Mouse (Mus musculus): ENCODE measurements around the gene Fam187b. TPM values are rescaled to one million over a fixed set of nuclear protein-coding genes. Genes with fewer than 3 reads are reported as not detected.

Gene Fam187b
- 177 TPM for polyA plus RNA-seq (2014; fragmentation: Illumina TruSeq; extraction: RNeasy Lipid Tissue Mini Kit (QIAGEN cat#74804); ENCODE audit: low read depth, low replicate concordance)

GRCm38 (mm10) chr7:30973501-30974289 lies at the start of gene Fam187b:
Gene Fam187b (plus strand): TSS chr7:30973790.

GRCm38 (mm10) chr7:30924581-30924980 lies 49.0 kb upstream of the Fam187b start, which contains the start of gene Hamp2:
Gene Hamp2 (minus strand): TSS chr7:30924681.

GRCm38 (mm10) chr7:30943909-30944635 lies 29.5 kb upstream of the Fam187b start, which contains the start of gene Hamp:
Gene Hamp (minus strand): TSS chr7:30944032.

GRCm38 (mm10) chr7:30956756-30957366 lies 16.7 kb upstream of the Fam187b start, which contains the start of gene Usf2:
Gene Usf2 (minus strand): TSS chr7:30956803.

GRCm38 (mm10) chr7:30973251-30973500 lies 414 bp upstream of the Fam187b start, which contains the start of gene Lsr:
Gene Lsr (minus strand): TSS chr7:30973464.

Other genes with a start within 250 kb of the Fam187b start
- 14.5 TPM for gene Tmem147, start 244.2 kb upstream of the Fam187b start, polyA plus RNA-seq (2014; fragmentation: Illumina TruSeq; extraction: RNeasy Lipid Tissue Mini Kit (QIAGEN cat#74804); ENCODE audit: low read depth, low replicate concordance)
- 629 TPM for gene Gapdhs, start 230.1 kb upstream of the Fam187b start, polyA plus RNA-seq (2014; fragmentation: Illumina TruSeq; extraction: RNeasy Lipid Tissue Mini Kit (QIAGEN cat#74804); ENCODE audit: low read depth, low replicate concordance)
- 0.59 TPM for gene Sbsn, start 222.3 kb upstream of the Fam187b start, polyA plus RNA-seq (2014; fragmentation: Illumina TruSeq; extraction: RNeasy Lipid Tissue Mini Kit (QIAGEN cat#74804); ENCODE audit: low read depth, low replicate concordance)
- gene Dmkn, start 210.0 kb upstream of the Fam187b start, polyA plus RNA-seq (2014; fragmentation: Illumina TruSeq; extraction: RNeasy Lipid Tissue Mini Kit (QIAGEN cat#74804); ENCODE audit: low read depth, low replicate concordance), result 5.9 TPM
- gene Krtdap, start 185.9 kb upstream of the Fam187b start, polyA plus RNA-seq (2014; fragmentation: Illumina TruSeq; extraction: RNeasy Lipid Tissue Mini Kit (QIAGEN cat#74804); ENCODE audit: low read depth, low replicate concordance), result not detected
- gene Ffar2, start 150.0 kb upstream of the Fam187b start, polyA plus RNA-seq (2014; fragmentation: Illumina TruSeq; extraction: RNeasy Lipid Tissue Mini Kit (QIAGEN cat#74804); ENCODE audit: low read depth, low replicate concordance), result not detected
- not detected for gene Ffar3, start 117.6 kb upstream of the Fam187b start, polyA plus RNA-seq (2014; fragmentation: Illumina TruSeq; extraction: RNeasy Lipid Tissue Mini Kit (QIAGEN cat#74804); ENCODE audit: low read depth, low replicate concordance)
- 0.17 TPM for gene Ffar1, start 112.2 kb upstream of the Fam187b start, polyA plus RNA-seq (2014; fragmentation: Illumina TruSeq; extraction: RNeasy Lipid Tissue Mini Kit (QIAGEN cat#74804); ENCODE audit: low read depth, low replicate concordance)
- gene Cd22, start 93.4 kb upstream of the Fam187b start, polyA plus RNA-seq (2014; fragmentation: Illumina TruSeq; extraction: RNeasy Lipid Tissue Mini Kit (QIAGEN cat#74804); ENCODE audit: low read depth, low replicate concordance), result not detected
- gene Mag, start 58.9 kb upstream of the Fam187b start, polyA plus RNA-seq (2014; fragmentation: Illumina TruSeq; extraction: RNeasy Lipid Tissue Mini Kit (QIAGEN cat#74804); ENCODE audit: low read depth, low replicate concordance), result 0.95 TPM
- not detected for gene Hamp2, start 49.1 kb upstream of the Fam187b start, polyA plus RNA-seq (2014; fragmentation: Illumina TruSeq; extraction: RNeasy Lipid Tissue Mini Kit (QIAGEN cat#74804); ENCODE audit: low read depth, low replicate concordance)
- not detected for gene Hamp, start 29.8 kb upstream of the Fam187b start, polyA plus RNA-seq (2014; fragmentation: Illumina TruSeq; extraction: RNeasy Lipid Tissue Mini Kit (QIAGEN cat#74804); ENCODE audit: low read depth, low replicate concordance)
- gene Usf2, start 17.0 kb upstream of the Fam187b start, polyA plus RNA-seq (2014; fragmentation: Illumina TruSeq; extraction: RNeasy Lipid Tissue Mini Kit (QIAGEN cat#74804); ENCODE audit: low read depth, low replicate concordance), result 16.6 TPM
- 0.92 TPM for gene Lsr, start 326 bp upstream of the Fam187b start, polyA plus RNA-seq (2014; fragmentation: Illumina TruSeq; extraction: RNeasy Lipid Tissue Mini Kit (QIAGEN cat#74804); ENCODE audit: low read depth, low replicate concordance)
- 1.5 TPM for gene Fxyd5, start 68.7 kb downstream of the Fam187b start, polyA plus RNA-seq (2014; fragmentation: Illumina TruSeq; extraction: RNeasy Lipid Tissue Mini Kit (QIAGEN cat#74804); ENCODE audit: low read depth, low replicate concordance)
- gene Fxyd7, start 77.7 kb downstream of the Fam187b start, polyA plus RNA-seq (2014; fragmentation: Illumina TruSeq; extraction: RNeasy Lipid Tissue Mini Kit (QIAGEN cat#74804); ENCODE audit: low read depth, low replicate concordance), result not detected
- 4.5 TPM for gene Fxyd1, start 83.4 kb downstream of the Fam187b start, polyA plus RNA-seq (2014; fragmentation: Illumina TruSeq; extraction: RNeasy Lipid Tissue Mini Kit (QIAGEN cat#74804); ENCODE audit: low read depth, low replicate concordance)
- 0.70 TPM for gene Lgi4, start 85.6 kb downstream of the Fam187b start, polyA plus RNA-seq (2014; fragmentation: Illumina TruSeq; extraction: RNeasy Lipid Tissue Mini Kit (QIAGEN cat#74804); ENCODE audit: low read depth, low replicate concordance)
- not detected for gene Fxyd3, start 102.9 kb downstream of the Fam187b start, polyA plus RNA-seq (2014; fragmentation: Illumina TruSeq; extraction: RNeasy Lipid Tissue Mini Kit (QIAGEN cat#74804); ENCODE audit: low read depth, low replicate concordance)
- not detected for gene Hpn, start 141.5 kb downstream of the Fam187b start, polyA plus RNA-seq (2014; fragmentation: Illumina TruSeq; extraction: RNeasy Lipid Tissue Mini Kit (QIAGEN cat#74804); ENCODE audit: low read depth, low replicate concordance)
- gene Scn1b, start 153.2 kb downstream of the Fam187b start, polyA plus RNA-seq (2014; fragmentation: Illumina TruSeq; extraction: RNeasy Lipid Tissue Mini Kit (QIAGEN cat#74804); ENCODE audit: low read depth, low replicate concordance), result not detected
- gene Gramd1a, start 182.1 kb downstream of the Fam187b start, polyA plus RNA-seq (2014; fragmentation: Illumina TruSeq; extraction: RNeasy Lipid Tissue Mini Kit (QIAGEN cat#74804); ENCODE audit: low read depth, low replicate concordance), result 4.0 TPM